Mouse (Mus musculus) heart, postnatal 0 days (tissue): ENCODE data around the gene Tmem151b.

Experiments
- CTCF ChIP-seq: IDR thresholded peaks from 2 replicates; pipeline ENCODE4 v1.5.1; 2016; ENCODE audit warnings: antibody characterized with exemption, control low read depth, low read depth
- EP300 ChIP-seq: IDR thresholded peaks from 2 replicates; pipeline ENCODE4 v1.6.1; 2016; ENCODE audit warnings: antibody characterized with exemption, low read depth

GRCm38 (mm10) chr17:45500981-45501380 is 48.5 kb downstream of the Tmem151b start:
- no peak for TF ChIP-seq CTCF
- no peak for TF ChIP-seq EP300
